ENCODE assay signal across 26 mouse cellular contexts in genomic region chr2:84592801-84593200, GRCm38 (mm10). TPM values are rescaled to one million over a fixed set of nuclear protein-coding genes. Genes with fewer than 3 reads are reported as not detected.
DNase-seq lines count a peak whose midpoint lies in the region; ATAC-seq and TF ChIP-seq lines count a peak whose summit lies in the region.
"Had no signal": no experiment of that assay in that cellular context is flagged by ENCODE, and none has a peak within 500 bp of the region (broad histone marks: within the 10 kb centered on the region; RNA-seq: fewer than 3 reads in every experiment).

No protein-coding gene starts in this region.

- no peaks in the 10 kb centered on the region for H3K27me3 ChIP-seq in spleen, adult 2 months (ENCODE audit: control insufficient read depth, insufficient read depth, low read length)
- H3K27me3 ChIP-seq in hindbrain, embryonic 14.5 days (ENCODE audit: control insufficient read depth, insufficient read depth, low read length), result no peaks in the 10 kb centered on the region
- H3K27me3 ChIP-seq: CH12.LX; heart, embryonic 12.5 days had no signal

- H3K36me3 ChIP-seq in spleen, adult 2 months (ENCODE audit: control insufficient read depth, insufficient read depth, low read length), result no peaks in the 10 kb centered on the region
- H3K36me3 ChIP-seq in hindbrain, embryonic 14.5 days (replicated peaks; ENCODE audit: control insufficient read depth, insufficient read depth), result peaks cover 17% of the 10 kb centered on the region; the same call in 1 of the 2 replicates

- DNase-seq in spleen, adult 2 months (ENCODE audit: low read depth in 1 of 2, low spot score in 2 of 2), result no peak
- DNase-seq in spleen, postnatal 14 days (ENCODE audit: low spot score in 2 of 2), result no peak
- no peak for DNase-seq in urinary bladder, postnatal 10 days (ENCODE audit: low spot score)
- DNase-seq in thymus, adult 18-20 months, result no peak
- DNase-seq in hindbrain, embryonic 14.5 days (ENCODE audit: low spot score), result no peak
- DNase-seq: adrenal gland, postnatal 14 days; B cell, adult 2 months; cerebellum, adult 11 months; cerebellum, postnatal 10 days; gastrocnemius, postnatal 14 days; heart, adult 18-20 months; heart, postnatal 10 days; kidney, adult 2 months; liver; lung, postnatal 10 days; right cerebral cortex, postnatal 14 days had no signal

- no peaks in the 10 kb centered on the region for H3K4me1 ChIP-seq in spleen, adult 2 months (ENCODE audit: control insufficient read depth, insufficient read depth, insufficient read length)
- H3K4me1 ChIP-seq in hindbrain, embryonic 14.5 days (replicated peaks; ENCODE audit: control insufficient read depth, insufficient read depth, low read length), result no peaks in the 10 kb centered on the region
- H3K4me1 ChIP-seq: forebrain, embryonic 10.5 days; limb, embryonic 10.5 days had no signal

- peak; percentile 89 for ATAC-seq in granulocyte monocyte progenitor cell, adult 5-6 weeks (replicated peaks; ENCODE audit: poor library complexity, severe bottlenecking)
- peak; percentile 53 for ATAC-seq in megakaryocyte-erythroid progenitor cell, adult 5-6 weeks (replicated peaks; ENCODE audit: low FRiP score, low TSS enrichment, poor library complexity, severe bottlenecking)
- no peak for ATAC-seq in hindbrain, embryonic 14.5 days (ENCODE audit: low FRiP score)
- ATAC-seq: forebrain, embryonic 16.5 days had no signal

- TF ChIP-seq POLR2A in spleen, adult 2 months (IDR thresholded peaks at IDR 0.05; ENCODE audit: low read depth, low read length), result no peak

- no peak overlapping the region for H3K4me2 ChIP-seq in hindbrain, embryonic 14.5 days (replicated peaks)
- H3K4me2 ChIP-seq: heart, embryonic 12.5 days; midbrain, embryonic 11.5 days had no signal

- H3K4me3 ChIP-seq in spleen, adult 2 months (ENCODE audit: extremely low read depth, insufficient read depth, insufficient read length), result no peak overlapping the region
- no peak overlapping the region for H3K4me3 ChIP-seq in hindbrain, embryonic 14.5 days (replicated peaks; ENCODE audit: low read length)
- H3K4me3 ChIP-seq: forebrain, embryonic 10.5 days; heart, embryonic 12.5 days; limb, embryonic 10.5 days had no signal

- no peaks in the 10 kb centered on the region for H3K9me3 ChIP-seq in hindbrain, embryonic 14.5 days (ENCODE audit: control insufficient read depth, low read length)
- H3K9me3 ChIP-seq: G1E had no signal

- H3K27ac ChIP-seq in spleen, adult 2 months (ENCODE audit: insufficient read depth, low read length), result peak overlapping the region; percentile 54
- no peak overlapping the region for H3K27ac ChIP-seq in hindbrain, embryonic 14.5 days
- H3K27ac ChIP-seq: forebrain, embryonic 10.5 days; kidney, postnatal 0 days; limb, embryonic 10.5 days had no signal

- no peak overlapping the region for H3K9ac ChIP-seq in hindbrain, embryonic 14.5 days
- H3K9ac ChIP-seq: heart, embryonic 12.5 days had no signal

- no peak for TF ChIP-seq CTCF in spleen, adult 2 months (IDR thresholded peaks at IDR 0.05; ENCODE audit: extremely low read depth, insufficient read depth, insufficient read length, insufficient replicate concordance)

- 19% methylated on average over 8 of the region's 8 CpGs for WGBS in spleen, adult 2 months
- WGBS in hindbrain, embryonic 14.5 days, result 97% methylated on average over 8 of the region's 8 CpGs

RNA-seq across cellular contexts. Expression of gene Ctnnd1, which starts 57.8 kb away (rescaled TPM):
- 12.3 and 14.7 TPM in 2 replicates for polyA plus RNA-seq in spleen, adult 2 months (2012; rRNA removed)
- 30.6 and 34.8 TPM in 2 replicates for total RNA-seq in granulocyte monocyte progenitor cell, adult 5-6 weeks (2014; fragmentation: Nextera tagmentation)
- total RNA-seq in granulocyte monocyte progenitor cell, adult 5-6 weeks (2017), result 27.4 and 44.7 TPM in 2 replicates
- 24.2 and 27.2 TPM in 2 replicates for total RNA-seq in megakaryocyte-erythroid progenitor cell, adult 5-6 weeks (2014; fragmentation: Nextera tagmentation)
- total RNA-seq in megakaryocyte-erythroid progenitor cell, adult 5-6 weeks (2017), result 14.9 and 20.1 TPM in 2 replicates
- 30.7 and 34.8 TPM in 2 replicates for polyA plus RNA-seq in hindbrain, embryonic 14.5 days (2014; fragmentation: Nextera tagmentation; extraction: Ambion mirVana)
